Mouse (Mus musculus): ENCODE results near the gene Ctdspl. TPM values are rescaled to one million over a fixed set of nuclear protein-coding genes. Genes with fewer than 3 reads are reported as not detected.

Ctdspl gene
- total RNA-seq, 2 experiments from 2014 or later, result 2.1 to 4.0 TPM

DNA sequence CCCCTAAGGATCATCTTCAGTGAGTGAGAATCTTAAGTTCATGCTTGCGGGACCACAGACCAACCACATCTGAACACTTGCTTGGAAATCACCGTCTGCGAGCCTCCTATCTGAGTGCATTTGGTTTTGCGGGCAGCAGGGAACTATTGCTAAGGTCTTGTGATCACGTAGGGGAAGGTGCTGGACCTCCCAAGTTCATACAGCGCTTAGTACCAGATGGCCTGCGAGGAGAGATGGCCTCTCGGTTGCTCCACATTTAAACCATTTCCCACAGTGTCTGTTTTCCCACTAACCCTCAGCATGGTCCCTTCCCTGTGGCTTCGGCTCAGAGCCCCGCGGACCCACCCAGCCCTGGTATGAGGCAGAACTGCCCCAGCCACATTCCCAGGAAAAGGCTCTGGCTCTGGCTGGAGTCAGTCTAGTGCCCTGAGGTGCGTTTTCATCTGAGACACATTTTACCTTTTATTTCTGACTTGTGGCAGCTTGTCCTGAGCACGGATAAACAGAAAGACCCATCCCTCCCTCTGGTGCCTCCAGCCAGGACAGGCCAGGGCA is 84.0 kb downstream of the Ctdspl start:
- ATAC-seq (replicated peaks; ENCODE audit: low FRiP score, poor library complexity, severe bottlenecking), result no peak

DNA sequence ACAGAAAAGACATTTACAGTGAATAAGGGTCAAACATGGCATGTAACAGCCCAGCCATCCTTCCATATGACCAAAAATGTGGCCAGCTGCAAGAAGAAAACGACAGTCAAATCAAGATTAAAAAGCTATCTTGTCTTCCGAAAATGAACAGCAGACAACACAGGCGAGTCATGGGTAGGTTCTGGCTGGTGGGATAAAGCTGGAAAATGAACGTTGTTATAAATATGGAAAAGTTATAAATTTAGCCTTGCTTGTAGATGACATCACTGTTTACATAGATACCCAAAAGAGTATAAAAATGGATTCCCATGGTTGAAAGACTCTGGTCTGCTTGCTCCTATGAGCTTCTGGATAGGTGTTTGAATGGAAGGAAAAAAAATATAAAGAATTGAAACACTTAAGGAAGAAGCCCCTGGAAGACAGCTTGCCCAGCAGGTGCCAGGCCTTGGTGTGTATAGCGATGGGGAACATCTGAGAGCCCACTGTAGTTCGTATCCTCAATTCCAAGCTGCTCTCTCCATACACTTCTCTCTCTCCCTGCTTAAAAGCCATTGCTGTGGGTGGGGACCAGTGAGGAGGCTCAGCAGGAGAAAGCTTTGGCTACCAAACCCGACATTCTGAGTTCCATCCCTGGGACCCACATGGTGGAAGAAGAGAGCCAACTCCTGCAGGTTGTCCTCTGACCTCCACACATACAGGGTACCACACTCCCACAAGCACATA is 90.7 kb downstream of the Ctdspl start:
- no peak for ATAC-seq (replicated peaks; ENCODE audit: low FRiP score, poor library complexity, severe bottlenecking)

DNA sequence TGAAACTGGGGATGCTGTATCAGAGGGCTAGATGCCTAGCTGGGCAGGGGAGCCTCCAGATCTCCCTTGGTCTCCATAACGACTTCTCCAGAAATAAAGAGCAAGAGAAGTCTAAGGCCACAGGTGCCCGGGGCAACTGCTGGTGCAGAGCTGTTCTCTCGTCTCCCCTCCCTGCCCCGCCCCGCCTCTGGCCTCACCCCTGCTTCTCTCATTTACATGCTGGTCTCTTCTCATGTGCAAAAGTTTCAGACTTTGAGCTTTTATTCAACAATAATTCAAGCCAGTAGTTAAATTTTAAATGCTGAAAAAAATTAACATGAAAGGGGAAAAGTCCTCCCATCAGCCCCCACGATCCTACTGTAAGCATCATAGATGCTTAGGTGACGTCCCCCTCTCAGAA is 95.5 kb downstream of the Ctdspl start:
- ATAC-seq (replicated peaks; ENCODE audit: low FRiP score, poor library complexity, severe bottlenecking), result no peak

GRCm38 (mm10) chr9:119025263-119025662 is 99.0 kb downstream of the Ctdspl start:
- no peak for ATAC-seq (replicated peaks; ENCODE audit: low FRiP score, poor library complexity, severe bottlenecking)

DNA sequence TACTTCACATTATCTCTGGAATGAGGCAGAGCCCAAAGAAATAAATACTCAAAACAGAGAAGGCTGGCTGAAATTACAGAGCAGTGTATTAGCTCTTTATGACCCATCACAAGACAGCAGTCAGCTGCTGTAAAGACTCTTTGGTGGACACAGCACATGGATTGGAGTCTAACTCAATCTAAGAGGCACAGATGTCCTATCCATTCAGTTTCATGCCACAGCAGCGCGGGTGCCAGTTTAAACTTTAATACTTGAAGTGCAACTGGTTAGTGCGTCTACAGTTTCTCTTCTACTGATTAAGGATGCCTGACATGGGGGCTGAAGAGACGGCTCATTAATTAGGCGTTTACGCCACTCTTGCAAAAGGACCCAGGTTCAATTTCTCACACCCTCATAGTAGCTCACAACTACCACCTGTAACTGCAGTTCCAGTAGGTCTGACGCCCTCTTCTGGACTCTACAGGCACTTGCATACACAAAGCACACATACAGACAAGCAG is 99.6 kb downstream of the Ctdspl start:
- ATAC-seq (replicated peaks; ENCODE audit: low FRiP score, poor library complexity, severe bottlenecking), result no peak

GRCm38 (mm10) chr9:119027337-119027736 is 101.1 kb downstream of the Ctdspl start:
- ATAC-seq (replicated peaks; ENCODE audit: low FRiP score, poor library complexity, severe bottlenecking), result no peak

GRCm38 (mm10) chr9:119028226-119029195 is 102.3 kb downstream of the Ctdspl start:
- ATAC-seq (replicated peaks; ENCODE audit: low FRiP score, poor library complexity, severe bottlenecking), result no peak

- ATAC-seq (replicated peaks; ENCODE audit: low FRiP score, poor library complexity, severe bottlenecking), result no peak
Observed at GRCm38 (mm10) chr9:119029568-119029967, 103.3 kb downstream of the Ctdspl start.

DNA sequence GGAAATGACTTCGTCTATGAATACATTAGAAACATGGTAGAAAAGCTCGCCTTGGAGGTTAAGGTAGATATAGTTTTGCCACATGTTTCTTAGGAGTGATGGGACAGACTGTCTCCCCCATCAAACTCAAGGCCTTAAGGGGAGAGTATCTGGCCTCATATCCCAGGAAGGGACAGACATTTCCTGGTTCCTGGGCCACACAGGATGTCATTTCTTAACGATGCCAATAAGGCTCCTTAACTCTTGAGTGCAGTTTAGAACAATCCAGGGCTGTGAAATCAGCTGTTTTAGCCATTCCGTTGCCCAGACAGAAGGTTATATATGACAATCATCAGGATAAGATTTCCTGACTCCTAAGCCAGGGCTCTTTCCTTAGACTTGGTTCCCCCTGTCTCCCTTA is 104.8 kb downstream of the Ctdspl start:
- ATAC-seq (replicated peaks; ENCODE audit: low FRiP score, poor library complexity, severe bottlenecking), result no peak

DNA sequence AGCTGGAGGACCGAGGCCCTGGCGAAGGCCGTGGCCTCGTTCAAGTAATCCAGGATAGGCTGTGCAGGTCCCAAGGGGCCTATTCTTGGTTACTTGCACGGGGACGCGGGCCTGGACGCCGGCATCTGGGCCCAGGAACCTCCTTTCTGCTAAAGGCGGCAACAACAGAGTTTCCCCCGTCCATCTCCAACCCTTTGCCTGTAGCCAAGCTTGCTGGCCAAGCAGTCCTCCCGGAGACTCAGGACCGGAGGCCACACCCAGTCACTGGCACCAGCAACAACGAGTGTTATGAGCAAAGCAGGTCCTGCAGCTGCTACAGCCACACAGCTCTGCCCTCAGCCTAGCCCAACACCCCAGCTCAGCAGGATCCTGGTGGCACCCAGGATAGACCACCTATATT is 105.5 kb downstream of the Ctdspl start:
- ATAC-seq (replicated peaks; ENCODE audit: low FRiP score, poor library complexity, severe bottlenecking), result no peak

DNA sequence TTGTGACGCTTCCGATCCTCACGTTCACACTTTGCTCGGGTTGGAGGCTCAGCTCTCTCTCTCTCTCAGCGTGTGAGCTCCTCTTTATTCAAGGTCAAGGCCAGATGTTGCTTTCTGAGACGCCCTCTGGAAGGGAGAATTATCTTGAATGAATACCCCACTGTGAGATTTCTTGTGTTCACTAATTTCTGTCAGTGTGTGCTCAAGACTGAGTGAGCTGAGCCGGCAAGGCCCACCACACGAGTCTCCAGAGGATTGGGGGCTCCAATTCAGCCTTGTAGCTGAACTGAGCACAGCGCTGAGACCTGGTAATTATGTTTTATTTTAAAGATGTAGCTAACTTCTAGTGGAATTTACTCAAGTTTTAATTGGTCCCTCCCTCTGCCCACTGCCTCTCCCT is 106.3 kb downstream of the Ctdspl start:
- no peak for ATAC-seq (replicated peaks; ENCODE audit: low FRiP score, poor library complexity, severe bottlenecking)

DNA sequence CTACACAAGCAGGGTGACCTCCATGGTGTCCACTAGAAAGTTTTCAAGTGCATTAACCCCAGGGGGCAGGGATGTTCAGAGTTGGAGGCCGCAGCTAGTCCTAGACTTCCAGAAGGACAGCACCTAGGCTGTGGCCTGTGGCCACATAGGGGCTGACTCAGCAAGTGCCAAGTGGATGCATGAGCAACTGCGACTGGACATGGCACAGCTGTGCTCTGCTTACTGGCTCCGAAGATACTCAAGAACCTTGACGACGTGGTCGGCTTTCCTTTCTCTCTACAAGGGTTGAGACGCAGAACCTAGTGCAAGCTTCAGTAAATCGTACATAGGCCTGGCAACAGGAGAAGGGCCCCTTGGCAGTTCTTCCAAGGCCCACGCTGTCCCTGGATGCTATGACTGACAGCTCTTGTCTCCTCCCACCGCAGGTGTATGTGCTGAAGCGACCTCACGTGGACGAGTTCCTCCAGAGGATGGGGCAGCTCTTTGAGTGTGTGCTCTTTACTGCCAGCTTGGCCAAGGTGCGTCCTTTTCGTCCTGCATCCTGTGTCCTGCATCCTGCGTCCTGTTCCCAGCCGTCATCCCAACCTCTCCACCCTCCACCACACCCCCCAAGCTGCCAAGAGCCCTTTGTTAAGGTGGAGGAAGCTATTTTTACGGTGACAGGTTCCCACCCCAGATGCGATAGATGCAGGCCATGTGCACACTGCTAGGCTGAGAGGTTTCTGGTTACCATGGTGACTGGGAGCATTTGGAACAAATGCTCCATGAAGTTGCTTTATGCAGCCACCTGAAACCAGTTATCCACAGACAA is 107.1 kb downstream of the Ctdspl start:
- ATAC-seq (replicated peaks; ENCODE audit: low FRiP score, poor library complexity, severe bottlenecking), result no peak

GRCm38 (mm10) chr9:119034069-119034468 is 107.8 kb downstream of the Ctdspl start:
- ATAC-seq (replicated peaks; ENCODE audit: low FRiP score, poor library complexity, severe bottlenecking), result no peak

- no peak for ATAC-seq (replicated peaks; ENCODE audit: low FRiP score, poor library complexity, severe bottlenecking)
Observed at GRCm38 (mm10) chr9:119034676-119035665, 108.7 kb downstream of the Ctdspl start.

DNA sequence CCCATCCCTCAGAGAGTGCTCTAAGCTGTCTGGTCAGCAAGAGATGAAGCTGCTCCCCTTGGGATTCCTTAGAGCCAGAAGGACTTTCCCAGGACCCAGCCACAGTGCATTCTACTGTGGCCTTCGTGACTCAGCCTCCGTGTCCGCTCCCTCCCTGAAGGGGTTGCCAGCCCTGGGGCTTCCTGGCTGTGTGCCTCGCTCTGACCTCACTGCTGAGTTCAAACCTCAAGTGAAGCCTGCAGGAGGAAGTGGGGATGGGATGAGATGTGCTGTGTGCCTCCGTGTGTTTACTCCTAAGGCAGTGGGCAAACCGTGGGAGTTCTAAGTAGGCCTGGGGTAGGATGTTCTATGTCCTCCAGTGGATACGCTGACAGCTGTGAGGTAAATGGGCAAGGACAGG is 109.6 kb downstream of the Ctdspl start:
- no peak for ATAC-seq (replicated peaks; ENCODE audit: low FRiP score, poor library complexity, severe bottlenecking)

DNA sequence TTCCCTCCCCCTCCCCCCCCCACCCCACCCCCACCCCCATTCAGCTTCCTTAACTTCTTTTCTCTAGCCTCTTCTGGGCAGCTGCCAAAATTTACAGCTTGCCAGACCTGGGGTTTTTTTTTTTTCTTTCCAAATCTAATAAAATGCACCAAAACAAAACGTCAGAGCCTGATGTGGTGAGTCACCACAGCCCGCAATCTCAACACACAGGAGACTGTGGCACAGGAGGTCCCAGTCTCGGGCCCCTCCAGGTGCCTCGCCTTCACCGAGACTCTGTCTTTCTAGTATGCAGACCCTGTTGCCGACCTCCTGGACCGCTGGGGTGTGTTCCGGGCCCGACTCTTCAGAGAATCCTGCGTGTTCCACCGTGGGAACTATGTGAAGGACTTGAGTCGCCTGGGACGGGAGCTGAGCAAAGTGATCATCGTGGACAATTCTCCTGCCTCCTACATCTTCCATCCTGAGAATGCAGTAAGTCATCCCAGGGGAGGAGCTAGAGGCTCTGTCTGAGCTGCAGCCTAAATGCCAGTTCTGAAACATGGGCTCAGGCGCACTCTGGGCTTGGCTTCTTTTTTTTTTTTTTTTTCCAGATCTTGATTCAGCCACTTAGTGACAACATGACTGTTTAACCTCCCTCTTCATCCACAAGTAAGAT is 111.0 kb downstream of the Ctdspl start:
- ATAC-seq (replicated peaks; ENCODE audit: low FRiP score, poor library complexity, severe bottlenecking), result no peak

DNA sequence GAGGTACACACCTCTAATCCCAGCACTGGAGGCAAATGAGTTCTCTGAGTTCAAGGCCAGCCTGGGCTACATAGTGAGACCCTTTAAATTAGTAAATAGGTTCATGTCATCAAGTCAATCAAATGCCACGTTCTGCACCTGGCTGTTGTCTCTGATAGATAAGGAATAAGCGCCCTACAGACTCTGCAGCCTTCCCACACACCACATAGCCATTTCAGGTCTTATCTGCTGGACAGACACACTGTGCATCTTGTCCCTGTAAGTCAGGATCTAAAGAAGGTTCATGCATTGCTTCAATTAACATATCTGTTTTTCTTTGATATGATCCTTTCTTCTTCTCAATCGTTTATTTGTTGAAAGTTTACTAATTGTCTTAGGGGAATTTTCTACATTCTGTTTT is 112.3 kb downstream of the Ctdspl start:
- no peak for ATAC-seq (replicated peaks; ENCODE audit: low FRiP score, poor library complexity, severe bottlenecking)

All from erythroblast, adult 5-6 weeks (primary cell).